Mouse (Mus musculus): Measurements from ENCODE around the gene Prlh. TPM values are rescaled to one million over a fixed set of nuclear protein-coding genes. Genes with fewer than 3 reads are reported as not detected.

Gene Prlh
- not detected in 2 replicates for polyA plus RNA-seq (2015; fragmentation: Nextera tagmentation; extraction: Ambion mirVana)

DNA sequence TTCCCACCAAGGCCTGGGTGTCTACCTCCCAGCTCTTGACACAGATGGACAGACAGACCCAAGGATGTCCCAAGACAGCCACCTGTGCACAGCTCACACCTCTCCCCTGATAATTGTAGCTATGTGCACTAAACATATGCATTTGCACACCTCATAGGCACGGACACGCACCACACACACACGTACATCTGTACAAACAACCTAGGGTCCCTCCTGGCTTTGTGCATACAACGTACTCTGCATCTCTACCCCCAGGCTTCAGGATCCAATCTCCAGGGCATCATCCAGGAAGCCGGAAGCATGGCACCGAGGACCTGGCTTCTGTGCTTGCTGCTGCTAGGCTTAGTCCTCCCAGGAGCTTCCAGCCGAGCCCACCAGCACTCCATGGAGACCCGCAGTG, at the start of gene Prlh:
Prlh (plus strand) TSS at position 301 of the 400 bp plus-strand sequence.

DNA sequence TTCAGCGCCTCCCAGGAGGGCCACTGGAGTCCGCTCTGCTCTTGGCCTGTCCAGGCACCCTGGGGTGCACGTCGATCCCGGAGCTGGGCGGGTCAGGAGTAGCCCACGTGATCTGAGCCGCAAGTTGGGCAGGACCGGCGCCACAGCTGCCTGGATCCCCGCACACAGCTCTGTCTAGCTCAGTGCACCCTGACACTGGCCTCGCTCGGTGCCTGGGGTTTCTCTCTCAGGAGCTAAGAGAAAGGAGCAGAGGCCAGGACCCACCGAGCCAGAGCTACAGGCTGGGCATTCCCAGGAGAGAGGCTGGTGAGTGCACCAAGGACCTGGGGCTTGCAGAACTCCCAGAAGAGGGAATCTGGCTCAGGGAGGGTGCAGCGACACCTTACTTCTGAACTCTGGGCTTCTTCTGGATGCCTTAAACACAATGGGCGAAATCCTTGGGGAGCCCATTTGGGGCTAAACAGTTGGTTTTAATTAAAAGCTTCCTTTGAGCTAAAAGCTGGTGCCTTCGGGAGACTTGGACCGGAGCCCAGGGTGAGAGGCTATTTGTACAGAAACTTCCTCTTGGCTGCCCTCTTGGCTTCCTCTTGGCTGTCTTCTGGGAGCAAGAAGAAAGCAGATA, 37.8 kb upstream of the Prlh start, which contains the start of gene Mlph:
Mlph (plus strand) TSS at position 138 of the 622 bp plus-strand sequence.

DNA sequence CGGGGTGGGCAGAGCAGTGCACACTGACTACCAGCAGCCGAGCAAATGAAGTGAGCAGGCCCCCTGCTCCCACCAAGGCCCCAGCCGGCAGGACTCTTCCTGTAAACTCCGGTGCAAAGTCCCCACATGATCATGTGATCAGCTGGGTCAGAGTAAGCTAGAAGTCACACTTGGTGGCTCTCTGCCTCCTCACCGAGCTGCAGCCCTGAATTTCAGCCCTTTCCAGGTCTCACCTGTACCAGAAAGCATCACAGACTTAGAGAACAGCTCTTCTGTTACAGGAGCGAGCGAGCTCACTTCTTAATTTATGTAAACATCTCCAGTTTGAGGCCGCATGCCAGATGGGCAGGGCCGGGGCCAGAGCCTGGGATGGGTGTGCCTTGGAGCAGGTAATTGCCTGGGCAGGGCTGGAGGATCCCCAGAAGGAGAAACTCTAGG, 16.5 kb downstream of the Prlh start, which contains the start of gene Rab17:
Rab17 (minus strand) TSS at position 315 of the 438 bp plus-strand sequence.

DNA sequence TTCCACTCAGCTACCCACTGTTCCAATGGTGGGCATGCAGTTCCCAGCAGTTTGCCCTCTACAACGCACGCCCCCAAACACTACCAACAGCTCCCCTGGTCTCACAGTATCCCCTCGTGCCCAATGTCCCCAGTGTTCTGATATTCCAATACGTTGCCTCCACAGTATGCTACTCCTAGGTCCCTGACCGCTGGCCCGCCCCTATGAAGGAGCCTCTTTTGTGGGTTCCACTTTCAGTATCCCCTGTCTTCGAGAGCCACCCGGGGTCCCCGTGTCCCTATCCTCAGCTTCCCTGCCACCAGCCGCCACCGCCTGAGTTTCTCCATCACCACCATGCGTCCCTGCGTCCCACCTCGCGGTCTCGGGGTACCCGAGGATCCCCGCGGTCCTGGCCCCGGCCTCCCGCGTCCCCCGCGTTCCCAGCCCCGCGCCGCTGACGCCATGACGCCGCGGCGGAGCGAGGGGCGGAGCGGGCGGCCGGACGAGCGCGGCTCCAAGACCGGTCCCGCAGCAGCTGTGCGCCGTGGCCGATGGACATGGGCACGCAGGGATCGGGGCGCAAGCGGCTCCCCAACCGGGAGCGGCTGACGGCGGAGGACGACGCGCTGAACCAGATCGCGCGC, 45.5 kb downstream of the Prlh start, which contains the start of gene Lrrfip1:
Lrrfip1 (plus strand) TSS at position 470 of the 623 bp plus-strand sequence.

Other genes with a start within 250 kb of the Prlh start
- 7.3 and 8.4 TPM in 2 replicates for gene Col6a3, start 109.1 kb upstream of the Prlh start, polyA plus RNA-seq (2015; fragmentation: Nextera tagmentation; extraction: Ambion mirVana)
- gene Mlph, start 38.0 kb upstream of the Prlh start, polyA plus RNA-seq (2015; fragmentation: Nextera tagmentation; extraction: Ambion mirVana), result 0.14 and 0.53 TPM in 2 replicates
- not detected in 2 replicates for gene Rab17, start 16.6 kb downstream of the Prlh start, polyA plus RNA-seq (2015; fragmentation: Nextera tagmentation; extraction: Ambion mirVana)
- gene Lrrfip1, start 45.6 kb downstream of the Prlh start, polyA plus RNA-seq (2015; fragmentation: Nextera tagmentation; extraction: Ambion mirVana), result 40.2 and 42.4 TPM in 2 replicates
- gene Rbm44, start 192.0 kb downstream of the Prlh start, polyA plus RNA-seq (2015; fragmentation: Nextera tagmentation; extraction: Ambion mirVana), result 0.08 and 0.28 TPM in 2 replicates
- 73.4 and 75.5 TPM in 2 replicates for gene Ramp1, start 226.7 kb downstream of the Prlh start, polyA plus RNA-seq (2015; fragmentation: Nextera tagmentation; extraction: Ambion mirVana)